ENCODE assay signal across 14 mouse cellular contexts in the genomic region with DNA sequence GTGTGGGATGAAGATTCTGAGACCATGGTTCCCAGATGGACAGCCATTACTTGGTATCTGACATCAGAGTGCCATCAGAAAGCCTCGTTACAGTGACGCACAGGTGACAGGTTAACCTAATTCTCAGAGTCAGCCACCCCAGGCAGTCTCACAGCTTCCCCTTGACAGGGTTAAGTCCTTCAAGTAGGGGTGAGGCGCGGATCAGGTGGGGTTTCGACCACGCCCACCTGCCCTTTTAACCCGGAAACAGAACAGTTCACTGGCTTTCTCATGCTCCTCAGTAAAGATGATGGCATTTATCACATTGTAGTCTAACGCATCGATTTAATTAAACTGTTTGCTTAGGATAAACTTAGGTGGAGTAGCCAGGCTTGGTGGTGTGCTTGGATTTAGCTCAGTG. TPM values are rescaled to one million over a fixed set of nuclear protein-coding genes. Genes with fewer than 3 reads are reported as not detected.
"Had no signal": no experiment of that assay in that cellular context is flagged by ENCODE, and none has a peak within 500 bp of the region (broad histone marks: within the 10 kb centered on the region; RNA-seq: fewer than 3 reads in every experiment).

No protein-coding gene starts in this region.

- H3K27me3 ChIP-seq: limb, embryonic 13.5 days; midbrain, embryonic 12.5 days; neural tube, embryonic 12.5 days had no signal

- H3K4me3 ChIP-seq: layer of hippocampus, adult 2 months; limb, embryonic 13.5 days; midbrain, embryonic 12.5 days; myocyte; neural tube, embryonic 12.5 days had no signal

- H3K27ac ChIP-seq: kidney, postnatal 0 days; layer of hippocampus, adult 2 months; limb, embryonic 13.5 days; liver, embryonic 14.5 days; midbrain, embryonic 12.5 days; neural tube, embryonic 12.5 days had no signal

- H3K9ac ChIP-seq: limb, embryonic 13.5 days; liver, embryonic 14.5 days; midbrain, embryonic 12.5 days; neural tube, embryonic 12.5 days had no signal

- H3K36me3 ChIP-seq: limb, embryonic 13.5 days; midbrain, embryonic 12.5 days; neural tube, embryonic 12.5 days had no signal

- DNase-seq: kidney, postnatal 36 days; left cerebral cortex, postnatal 4 days; lung, adult 18-20 months; spleen, adult 18-20 months; thymus, postnatal 4 days had no signal

- H3K4me2 ChIP-seq: limb, embryonic 13.5 days; midbrain, embryonic 12.5 days; neural tube, embryonic 12.5 days had no signal

- H3K4me1 ChIP-seq: neural tube, embryonic 12.5 days had no signal

- H3K9me3 ChIP-seq: limb, embryonic 13.5 days; midbrain, embryonic 12.5 days; neural tube, embryonic 12.5 days had no signal

RNA-seq across cellular contexts. Expression of a gene that starts 39.1 kb away (rescaled TPM):
- total RNA-seq: megakaryocyte-erythroid progenitor cell, adult 5-6 weeks; neutrophil, adult 5-6 weeks had no signal
- polyA plus RNA-seq: myocyte had no signal
